Mouse (Mus musculus) adrenal gland, adult (tissue): ENCODE measurements around the gene Dcps.

ENCODE experiments used
- DNase-seq, 2 experiments: peaks; one replicate each; pipeline ENCODE4 v3.0.0; 2022 to 2023; ENCODE audit warnings: low spot score in 1 of 2; ENCODE audit not compliant: inconsistent age in 2 of 2

Dcps gene

GRCm38 (mm10) chr9:35111446-35111845 lies 64.4 kb downstream of the Dcps start:
- peak in 1 of 2 experiments; percentile 80 for DNase-seq

- peak in 1 of 2 experiments; percentile 79 for DNase-seq
These were observed 65.3 kb downstream of the Dcps start for GRCm38 (mm10) chr9:35110567-35110966.

DNA sequence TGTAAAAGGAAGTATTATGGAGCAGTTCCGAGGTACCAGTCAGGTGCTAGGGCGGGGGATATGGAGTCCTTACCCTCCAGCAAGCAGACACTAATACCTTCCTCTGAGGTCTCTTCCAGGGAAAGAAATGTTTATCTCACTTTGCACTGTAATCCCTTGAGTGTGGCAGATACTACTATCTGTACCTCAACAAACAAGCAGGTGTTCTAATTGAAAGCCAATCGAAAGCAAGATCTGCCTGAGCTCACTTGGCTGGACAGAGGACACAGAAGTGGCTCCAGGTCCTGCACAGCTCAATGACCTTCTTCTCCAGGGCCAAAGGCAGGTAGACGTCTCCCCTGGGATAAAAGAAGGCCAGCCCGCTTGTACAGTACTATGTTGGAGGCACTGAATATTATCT lies 65.8 kb downstream of the Dcps start:
- peak in 1 of 2 experiments; percentile 51 for DNase-seq

DNA sequence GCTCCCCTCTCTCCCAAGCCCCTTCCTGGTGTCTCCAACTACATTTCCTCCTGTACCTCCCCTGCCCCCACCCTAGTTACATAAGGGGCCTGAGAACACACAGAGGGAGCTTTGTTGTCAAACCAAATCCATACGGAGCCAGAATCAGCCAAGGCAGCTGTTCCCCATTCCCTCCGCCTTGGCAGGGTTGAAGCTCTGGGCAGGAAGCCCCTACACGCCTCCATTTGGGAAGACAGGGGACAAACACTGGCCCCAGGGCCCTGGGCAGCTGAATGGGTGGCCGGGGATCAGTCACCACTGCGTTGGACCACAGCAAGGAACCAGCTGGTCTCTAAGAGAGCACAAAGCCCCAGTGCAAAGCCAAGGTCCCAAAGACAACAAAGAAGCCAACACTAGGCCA lies 66.9 kb downstream of the Dcps start:
- peak in 1 of 2 experiments; percentile 65 for DNase-seq

DNA sequence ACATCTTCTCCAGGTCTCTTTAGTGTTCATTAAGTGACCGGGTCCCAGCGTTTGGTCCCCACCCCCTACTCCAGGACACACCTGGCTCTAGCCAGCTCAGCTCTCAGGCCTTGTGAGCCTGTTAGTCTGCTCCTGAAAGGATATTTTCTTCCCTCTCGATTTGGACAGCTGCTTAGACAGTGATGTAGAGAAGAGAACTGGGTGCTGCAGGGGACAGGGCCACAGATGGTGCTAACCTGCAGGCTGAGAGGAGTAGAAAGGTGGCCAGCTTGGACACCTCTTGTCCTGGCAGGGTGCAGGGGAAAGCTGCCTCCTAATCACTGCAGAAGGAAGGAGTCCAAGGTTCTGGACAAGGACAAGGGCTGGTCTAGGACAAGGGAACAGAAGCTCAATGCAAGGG lies 67.8 kb downstream of the Dcps start:
- no peak for DNase-seq

- peak in 1 of 2 experiments; percentile 2 for DNase-seq
These were observed 68.5 kb downstream of the Dcps start for GRCm38 (mm10) chr9:35107396-35107795.

- DNase-seq, result peak; percentile 5 to 43
These were observed 69.7 kb downstream of the Dcps start for GRCm38 (mm10) chr9:35105884-35106880.

DNA sequence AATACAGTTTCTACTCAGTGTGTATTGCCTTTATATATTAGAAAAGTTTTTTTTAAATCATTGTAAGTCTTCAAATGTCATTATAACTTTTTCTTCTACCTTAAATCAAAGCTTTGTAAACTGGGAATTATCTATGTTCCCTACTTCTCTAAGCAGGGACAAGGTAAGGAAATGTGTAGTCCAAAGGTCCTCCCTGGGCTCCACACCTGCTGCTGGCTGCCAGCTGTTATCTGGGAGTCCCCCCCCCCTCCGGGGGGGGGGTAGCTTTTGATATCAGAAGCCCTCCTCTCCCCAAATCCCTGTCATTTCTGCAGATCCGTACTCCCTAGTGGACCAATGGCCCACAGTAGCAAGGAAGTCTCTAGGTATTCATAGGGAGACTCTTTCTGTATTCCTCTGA lies 70.4 kb downstream of the Dcps start:
- DNase-seq, result no peak

GRCm38 (mm10) chr9:35104711-35105110 lies 71.2 kb downstream of the Dcps start:
- DNase-seq, result peak; percentile 30 to 70

- peak; percentile 15 to 44 for DNase-seq
These were observed 77.1 kb downstream of the Dcps start for GRCm38 (mm10) chr9:35098762-35099161.

DNA sequence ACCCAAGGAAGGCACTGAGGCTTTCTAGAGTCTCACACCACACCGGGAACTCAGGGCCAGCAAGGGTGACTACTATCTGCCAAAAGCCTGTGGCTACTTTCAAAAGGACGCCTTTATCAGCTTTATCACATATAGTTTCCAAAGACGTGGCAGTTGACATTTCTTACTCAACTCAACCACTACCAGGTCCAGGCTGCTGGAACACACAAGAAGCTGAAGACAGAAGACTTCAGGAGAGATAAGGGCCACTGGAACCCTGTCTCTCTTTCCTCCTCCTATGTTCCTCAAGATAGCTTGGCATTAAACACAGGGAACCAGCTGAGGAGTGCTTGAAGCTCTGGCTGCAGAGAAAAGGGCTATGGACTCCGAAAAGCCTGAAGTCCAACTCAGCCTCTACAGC lies 78.0 kb downstream of the Dcps start:
- DNase-seq, result peak in 1 of 2 experiments; percentile 19

GRCm38 (mm10) chr9:35095726-35096125 lies 80.1 kb downstream of the Dcps start:
- DNase-seq, result no peak

- DNase-seq, result no peak
These were observed 82.5 kb downstream of the Dcps start for GRCm38 (mm10) chr9:35093350-35093749.

DNA sequence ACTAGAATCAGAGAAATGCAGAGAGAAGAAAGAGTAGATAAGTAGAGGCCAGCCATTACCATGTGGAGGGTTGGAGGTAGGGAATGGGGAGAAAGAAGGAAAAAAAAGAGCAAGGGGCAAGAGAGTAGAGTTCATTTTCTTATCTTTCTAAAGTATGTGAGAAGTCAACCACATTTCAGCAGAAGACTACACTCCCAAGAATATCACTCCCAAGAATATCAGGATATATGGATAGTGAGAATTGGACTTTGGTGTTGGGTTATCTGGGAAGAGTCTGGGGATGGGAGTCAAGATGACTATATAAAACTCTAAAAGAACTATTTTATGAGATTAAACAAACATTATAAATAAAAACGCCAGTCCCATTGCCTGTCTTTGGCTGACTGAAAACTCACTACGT lies 83.0 kb downstream of the Dcps start:
- no peak for DNase-seq
